Mouse (Mus musculus): ENCODE measurements around the gene Zfp445. TPM values are rescaled to one million over a fixed set of nuclear protein-coding genes. Genes with fewer than 3 reads are reported as not detected.

Gene Zfp445
- polyA plus RNA-seq, 1 experiment from 2014 or later: 121 TPM

Other genes with a start within 250 kb of the Zfp445 start
- not detected in 2 replicates for gene Topaz1, start 118.7 kb downstream of the Zfp445 start, polyA plus RNA-seq (2015; fragmentation: Nextera tagmentation; extraction: Ambion mirVana)
- 9.3 and 9.9 TPM in 2 replicates for gene Tcaim, start 60.5 kb downstream of the Zfp445 start, polyA plus RNA-seq (2015; fragmentation: Nextera tagmentation; extraction: Ambion mirVana)
- 0.63 TPM in 1 of 2 replicates, not detected in the other for gene Gm35549, start 22.0 kb downstream of the Zfp445 start, polyA plus RNA-seq (2015; fragmentation: Nextera tagmentation; extraction: Ambion mirVana)
- 4.7 and 4.9 TPM in 2 replicates for gene Zkscan7, start 19.7 kb upstream of the Zfp445 start, polyA plus RNA-seq (2015; fragmentation: Nextera tagmentation; extraction: Ambion mirVana)
- 16.8 and 19.7 TPM in 2 replicates for gene Zfp105, start 57.1 kb upstream of the Zfp445 start, polyA plus RNA-seq (2015; fragmentation: Nextera tagmentation; extraction: Ambion mirVana)
- 26.8 and 31.9 TPM in 2 replicates for gene 1110059G10Rik, start 85.0 kb upstream of the Zfp445 start, polyA plus RNA-seq (2015; fragmentation: Nextera tagmentation; extraction: Ambion mirVana)
- 5.5 and 9.0 TPM in 2 replicates for gene Kif15, start 85.0 kb upstream of the Zfp445 start, polyA plus RNA-seq (2015; fragmentation: Nextera tagmentation; extraction: Ambion mirVana)
- 29.5 and 30.1 TPM in 2 replicates for gene Tmem42, start 155.3 kb upstream of the Zfp445 start, polyA plus RNA-seq (2015; fragmentation: Nextera tagmentation; extraction: Ambion mirVana)
- 0.43 and 0.65 TPM in 2 replicates for gene Tgm4, start 168.7 kb upstream of the Zfp445 start, polyA plus RNA-seq (2015; fragmentation: Nextera tagmentation; extraction: Ambion mirVana)
- gene Zdhhc3, start 247.2 kb upstream of the Zfp445 start, polyA plus RNA-seq (2015; fragmentation: Nextera tagmentation; extraction: Ambion mirVana): 83.8 and 84.9 TPM in 2 replicates
- 71.4 and 73.1 TPM in 2 replicates for gene Exosc7, start 247.2 kb upstream of the Zfp445 start, polyA plus RNA-seq (2015; fragmentation: Nextera tagmentation; extraction: Ambion mirVana)

Data from midbrain, embryonic 16.5 days (tissue).